Mouse (Mus musculus): ENCODE measurements around the gene Gm11146. TPM values are rescaled to one million over a fixed set of nuclear protein-coding genes. Genes with fewer than 3 reads are reported as not detected.

The Gm11146 gene
- not detected in 2 replicates for polyA plus RNA-seq (2015; fragmentation: Nextera tagmentation; extraction: Ambion mirVana)

GRCm38 (mm10) chr16:77601994-77602393, at the start of gene Gm11146:
Gm11146 (minus strand) TSS chr16:77602094.

Small RNA genes within 50 kb of the gene (microRNA-seq; reads per million reads assigned to microRNA genes)
- gene Mir125b-2 (ENCODE audit: borderline replicate concordance, insufficient number of aligned reads) = 518 reads per million, percentile 68 among the genes with 10 or more reads in this experiment
- gene Mir99a (ENCODE audit: borderline replicate concordance, insufficient number of aligned reads) = 46,861 reads per million, percentile 99 among the genes with 10 or more reads in this experiment
- gene Mirlet7c-1 (ENCODE audit: borderline replicate concordance, insufficient number of aligned reads) = 433 reads per million, percentile 64 among the genes with 10 or more reads in this experiment

Measured in adrenal gland, postnatal 0 days (tissue).